Comparison of ENCODE assay signal across 25 mouse cellular contexts in genomic region chr17:53628131-53628530, GRCm38 (mm10).
DNase-seq lines count a peak whose midpoint lies in the region; ATAC-seq lines count a peak whose summit lies in the region.
"Had no signal": no experiment of that assay in that cellular context is flagged by ENCODE, and none has a peak within 500 bp of the region (broad histone marks: within the 10 kb centered on the region; RNA-seq: fewer than 3 reads in every experiment).

No protein-coding gene starts in this region.

- H3K9me3 ChIP-seq in midbrain, embryonic 15.5 days, result no peaks in the 10 kb centered on the region
- no peaks in the 10 kb centered on the region for H3K9me3 ChIP-seq in midbrain, embryonic 16.5 days (replicated peaks; ENCODE audit: control insufficient read depth, low read length, poor library complexity, severe bottlenecking)
- no peaks in the 10 kb centered on the region for H3K9me3 ChIP-seq in heart, embryonic 11.5 days (replicated peaks; ENCODE audit: control insufficient read depth, low read length)
- H3K9me3 ChIP-seq: forebrain, embryonic 10.5 days; heart, embryonic 12.5 days; hindbrain, embryonic 10.5 days; limb, embryonic 10.5 days; megakaryocyte, embryonic 14.5 days; midbrain, embryonic 13.5 days; neural tube, embryonic 13.5 days; stomach, embryonic 15.5 days had no signal

- no peaks in the 10 kb centered on the region for H3K4me1 ChIP-seq in midbrain, embryonic 15.5 days
- H3K4me1 ChIP-seq in midbrain, embryonic 16.5 days (ENCODE audit: control insufficient read depth, insufficient read depth, low read length), result no peaks in the 10 kb centered on the region
- no peaks in the 10 kb centered on the region for H3K4me1 ChIP-seq in heart, embryonic 11.5 days (ENCODE audit: control insufficient read depth, insufficient read depth, low read length)
- H3K4me1 ChIP-seq: forebrain, embryonic 10.5 days; hindbrain, embryonic 10.5 days; limb, embryonic 10.5 days; midbrain, embryonic 13.5 days; neural tube, embryonic 13.5 days; stomach, embryonic 15.5 days had no signal

- H3K4me3 ChIP-seq in midbrain, embryonic 15.5 days, result no peak overlapping the region
- H3K4me3 ChIP-seq in midbrain, embryonic 16.5 days (ENCODE audit: low read depth, low read length), result no peak overlapping the region
- H3K4me3 ChIP-seq in heart, embryonic 11.5 days (ENCODE audit: low read depth, low read length), result no peak overlapping the region
- H3K4me3 ChIP-seq: forebrain, embryonic 10.5 days; heart, embryonic 12.5 days; hindbrain, embryonic 10.5 days; limb, embryonic 10.5 days; megakaryocyte, embryonic 14.5 days; midbrain, embryonic 13.5 days; myocyte; neural tube, embryonic 13.5 days; stomach, embryonic 15.5 days had no signal

- 0 out of 2 replicates have a peak overlapping the region, but pooled peaks have one; percentile 6 for H3K27ac ChIP-seq in midbrain, embryonic 15.5 days
- H3K27ac ChIP-seq in midbrain, embryonic 16.5 days (ENCODE audit: low read length), result no peak overlapping the region
- no peak overlapping the region for H3K27ac ChIP-seq in heart, embryonic 11.5 days (ENCODE audit: low read depth, low read length)
- H3K27ac ChIP-seq: forebrain, embryonic 10.5 days; hindbrain, embryonic 10.5 days; hindbrain, postnatal 0 days; limb, embryonic 10.5 days; liver, embryonic 14.5 days; midbrain, embryonic 13.5 days; neural tube, embryonic 13.5 days; stomach, embryonic 15.5 days had no signal

- H3K27me3 ChIP-seq in midbrain, embryonic 15.5 days (replicated peaks), result no peaks in the 10 kb centered on the region
- no peaks in the 10 kb centered on the region for H3K27me3 ChIP-seq in midbrain, embryonic 16.5 days (ENCODE audit: control insufficient read depth, insufficient read depth, low read depth, low read length)
- H3K27me3 ChIP-seq in heart, embryonic 11.5 days (ENCODE audit: control insufficient read depth, insufficient read depth, low read length), result no peaks in the 10 kb centered on the region
- H3K27me3 ChIP-seq: heart, embryonic 12.5 days; megakaryocyte, embryonic 14.5 days; midbrain, embryonic 13.5 days; neural tube, embryonic 13.5 days; stomach, embryonic 15.5 days had no signal

- DNase-seq in kidney, adult 9 months, result peak; percentile 7
- no peak for DNase-seq in kidney, postnatal 10 days
- peak; percentile 24 to 52 for DNase-seq in cerebellum, postnatal 25 days
- DNase-seq in spleen, adult 12 weeks (ENCODE audit: low spot score), result no peak
- DNase-seq: adrenal gland, adult 8-10 months; gastrocnemius, postnatal 14 days; lung, postnatal 10 days; right cerebral cortex, postnatal 4 days; thymus, postnatal 25 days had no signal

- WGBS in midbrain, embryonic 15.5 days, result 69% methylated on average over 5 of the region's 5 CpGs
- WGBS in midbrain, embryonic 16.5 days, result 56% methylated on average over 5 of the region's 5 CpGs
- WGBS in heart, embryonic 11.5 days (ENCODE audit: insufficient replicate concordance), result 65% methylated on average over 5 of the region's 5 CpGs

- no peak overlapping the region for H3K4me2 ChIP-seq in midbrain, embryonic 15.5 days
- no peak overlapping the region for H3K4me2 ChIP-seq in midbrain, embryonic 16.5 days (ENCODE audit: low read length)
- H3K4me2 ChIP-seq in heart, embryonic 11.5 days, result no peak overlapping the region
- H3K4me2 ChIP-seq: heart, embryonic 12.5 days; midbrain, embryonic 13.5 days; neural tube, embryonic 13.5 days; stomach, embryonic 15.5 days had no signal

- 0 out of 2 replicates have a peak, but pooled peaks cover 6% of the 10 kb centered on the region for H3K36me3 ChIP-seq in midbrain, embryonic 15.5 days (replicated peaks)
- peaks cover 8% of the 10 kb centered on the region for H3K36me3 ChIP-seq in midbrain, embryonic 16.5 days (ENCODE audit: control insufficient read depth, insufficient read depth, low read length)
- peaks cover 6% of the 10 kb centered on the region; the same call in 1 of the 2 replicates for H3K36me3 ChIP-seq in heart, embryonic 11.5 days (ENCODE audit: control insufficient read depth, insufficient read depth, low read length)
- H3K36me3 ChIP-seq: limb, embryonic 10.5 days had no signal

- H3K9ac ChIP-seq in midbrain, embryonic 15.5 days, result no peak overlapping the region
- no peak overlapping the region for H3K9ac ChIP-seq in midbrain, embryonic 16.5 days (ENCODE audit: low read depth, low read length)
- H3K9ac ChIP-seq in heart, embryonic 11.5 days (ENCODE audit: low read depth, low read length), result no peak overlapping the region
- H3K9ac ChIP-seq: heart, embryonic 12.5 days; liver, embryonic 14.5 days; midbrain, embryonic 13.5 days; neural tube, embryonic 13.5 days; stomach, embryonic 15.5 days had no signal

- no peak for ATAC-seq in midbrain, embryonic 15.5 days (replicated peaks)
- no peak for ATAC-seq in midbrain, embryonic 16.5 days
- ATAC-seq in heart, embryonic 11.5 days (replicated peaks; ENCODE audit: insufficient number of reproducible peaks, low FRiP score, low TSS enrichment), result no peak
- ATAC-seq: activated CD4-positive, CD25-positive, alpha-beta regulatory T cell, adult 4 months; forebrain, embryonic 16.5 days; hindbrain, postnatal 0 days; midbrain, embryonic 13.5 days had no signal

Comparison
In these comparisons a context has a peak if more than half of its experiments do, and no peak if none do; other contexts are left out.
1. DNase-seq: peak in kidney, adult 9 months (single experiment) and cerebellum, postnatal 25 days (2 of 2); none in kidney, postnatal 10 days (single experiment) and spleen, adult 12 weeks (single experiment).